ENCODE assay signal across 8 mouse cellular contexts in the genomic region with DNA sequence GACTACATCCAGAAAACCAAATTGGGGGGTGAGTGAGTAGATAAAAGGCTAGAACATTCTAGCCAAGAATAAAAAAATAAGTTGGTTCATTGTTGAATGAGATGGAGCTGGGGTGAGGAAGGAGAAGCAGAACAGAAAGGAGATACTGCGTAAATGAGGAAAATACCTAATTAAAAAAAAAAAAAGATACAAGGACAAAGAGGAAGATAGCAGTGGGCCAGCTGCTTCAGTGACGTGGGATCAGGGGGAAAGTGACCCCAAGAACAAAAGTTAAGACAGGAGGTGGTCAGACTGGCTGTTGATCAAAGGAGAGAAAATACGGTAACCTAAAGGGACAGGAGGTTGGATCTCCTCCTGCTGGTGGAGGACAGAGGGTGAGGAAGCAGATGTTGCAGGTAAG. TPM values are rescaled to one million over a fixed set of nuclear protein-coding genes. Genes with fewer than 3 reads are reported as not detected.
DNase-seq lines count a peak whose midpoint lies in the region; ATAC-seq and TF ChIP-seq lines count a peak whose summit lies in the region.

Gene Serpinb9, plus strand, starts transcription at position 301 of the 400 bp plus-strand sequence.

- 90% methylated on average over 3 of the region's 3 CpGs for WGBS in heart, embryonic 14.5 days
- WGBS in forebrain, embryonic 12.5 days = 76% methylated on average over 3 of the region's 3 CpGs
- WGBS in liver, embryonic 16.5 days (ENCODE audit: insufficient replicate concordance) = 80% methylated on average over 3 of the region's 3 CpGs

- no peak for TF ChIP-seq EP300 in CH12.LX (IDR thresholded peaks at IDR 0.05; ENCODE audit: low read length)

- in situ Hi-C loops in CH12.LX (cut with MboI; ENCODE audit: low pct_ligation_motif_present, low pct_unique_long_range_greater_than_20kb, low sequenced_read_pairs) = loop anchor here (10.0 kb wide), 1 partner anchor 72 kb away; the partner anchor contains the start of gene Serpinb1b

- H3K4me1 ChIP-seq in heart, embryonic 14.5 days (ENCODE audit: control insufficient read depth in 2 of 2, insufficient read depth in 2 of 2, low read length in 2 of 2) = peaks cover 2 to 7% of the 10 kb centered on the region in 2 experiments
- peaks cover 0 to 24% of the 10 kb centered on the region in 2 experiments; a peak in 2 of 4 replicates for H3K4me1 ChIP-seq in CH12.LX (ENCODE audit: control insufficient read depth in 1 of 2, insufficient read depth in 2 of 2)
- H3K4me1 ChIP-seq in forebrain, embryonic 12.5 days = peaks cover 5% of the 10 kb centered on the region
- H3K4me1 ChIP-seq in liver, embryonic 16.5 days (ENCODE audit: control insufficient read depth, low read depth, low read length) = peaks cover 23% of the 10 kb centered on the region

- no peaks in the 10 kb centered on the region for H3K79me2 ChIP-seq in CH12.LX (replicated peaks; ENCODE audit: control insufficient read depth, extremely low read depth, insufficient read depth, poor library complexity, severe bottlenecking)

- H3K9ac ChIP-seq in heart, embryonic 14.5 days (ENCODE audit: low read length) = peak within 1 kb of the TSS; percentile 62
- H3K9ac ChIP-seq in CH12.LX (ENCODE audit: insufficient read depth, low read depth) = peak within 1 kb of the TSS; percentile 47
- no peak within 1 kb of the TSS for H3K9ac ChIP-seq in forebrain, embryonic 12.5 days
- H3K9ac ChIP-seq in liver, embryonic 16.5 days (ENCODE audit: low read depth, low read length) = peak within 1 kb of the TSS; percentile 71

- H3K27me3 ChIP-seq in heart, embryonic 14.5 days (ENCODE audit: control insufficient read depth, insufficient read depth, low read length) = no peaks in the 10 kb centered on the region
- no peaks in the 10 kb centered on the region for H3K27me3 ChIP-seq in CH12.LX (replicated peaks)
- H3K27me3 ChIP-seq in forebrain, embryonic 12.5 days = no peaks in the 10 kb centered on the region
- no peaks in the 10 kb centered on the region for H3K27me3 ChIP-seq in liver, embryonic 16.5 days (ENCODE audit: control insufficient read depth, insufficient read depth, low read depth, low read length)

- dilution Hi-C loops in CH12.LX (cut with MboI; ENCODE audit: extremely low pct_ligation_motif_present, extremely low pct_unique_long_range_greater_than_20kb, low sequenced_read_pairs) = no loop called here

- H3K4me2 ChIP-seq in heart, embryonic 14.5 days (ENCODE audit: low read length) = peak within 1 kb of the TSS; percentile 61
- peak within 1 kb of the TSS; percentile 75 for H3K4me2 ChIP-seq in CH12.LX (ENCODE audit: insufficient read depth, low read depth, poor library complexity, severe bottlenecking)
- peak within 1 kb of the TSS; percentile 36; the same call in 1 of the 2 replicates for H3K4me2 ChIP-seq in forebrain, embryonic 12.5 days
- H3K4me2 ChIP-seq in liver, embryonic 16.5 days (ENCODE audit: low read depth, low read length) = peak within 1 kb of the TSS; percentile 87

- TF ChIP-seq POLR2A in CH12.LX (IDR thresholded peaks at IDR 0.05; ENCODE audit: low read depth, low read length) = no peak

- H3K9me3 ChIP-seq in heart, embryonic 14.5 days (ENCODE audit: control insufficient read depth, low read length) = no peaks in the 10 kb centered on the region
- H3K9me3 ChIP-seq in CH12.LX (replicated peaks; ENCODE audit: low read length) = no peaks in the 10 kb centered on the region
- no peaks in the 10 kb centered on the region for H3K9me3 ChIP-seq in forebrain, embryonic 12.5 days
- H3K9me3 ChIP-seq in liver, embryonic 16.5 days (replicated peaks; ENCODE audit: control insufficient read depth, low read length) = no peaks in the 10 kb centered on the region

- no peak for DNase-seq in heart, adult 9 months (ENCODE audit: low spot score in 2 of 2)
- DNase-seq in CH12.LX (ENCODE audit: extremely low read depth) = no peak
- no peak for DNase-seq in cerebellum, postnatal 14 days
- DNase-seq in frontal cortex, postnatal 10 days (ENCODE audit: low spot score in 2 of 2) = no peak
- DNase-seq in frontal cortex, postnatal 36 days (ENCODE audit: low spot score in 2 of 2) = no peak

- H3K36me3 ChIP-seq in heart, embryonic 14.5 days (ENCODE audit: control insufficient read depth, insufficient read depth, low read length) = no peaks in the 10 kb centered on the region
- peaks cover 0 to 7% of the 10 kb centered on the region in 2 experiments for H3K36me3 ChIP-seq in CH12.LX (replicated peaks in 1 of 2; ENCODE audit: control insufficient read depth in 1 of 2, insufficient read depth in 1 of 2, low read length in 1 of 2)
- no peaks in the 10 kb centered on the region for H3K36me3 ChIP-seq in forebrain, embryonic 12.5 days (replicated peaks)
- H3K36me3 ChIP-seq in liver, embryonic 16.5 days (ENCODE audit: control insufficient read depth, insufficient read depth) = no peaks in the 10 kb centered on the region

- H3K4me3 ChIP-seq in heart, embryonic 14.5 days (ENCODE audit: control insufficient read depth in 1 of 2, insufficient read depth in 1 of 2, low read depth in 1 of 2, low read length in 2 of 2) = peak within 1 kb of the TSS; percentile 34 to 35
- peak within 1 kb of the TSS; percentile 39 to 61 (median 49) for H3K4me3 ChIP-seq in CH12.LX (replicated peaks in 1 of 3; ENCODE audit: low read depth in 2 of 3, low read length in 2 of 3, poor library complexity in 1 of 3)
- H3K4me3 ChIP-seq in forebrain, embryonic 12.5 days (replicated peaks) = no peak within 1 kb of the TSS; the same call in 1 of the 2 replicates
- H3K4me3 ChIP-seq in liver, embryonic 16.5 days (ENCODE audit: low read depth, low read length) = peak within 1 kb of the TSS; percentile 66

- no peak for ATAC-seq in heart, embryonic 14.5 days (ENCODE audit: insufficient number of reproducible peaks, insufficient read depth, low FRiP score, low read depth)
- ATAC-seq in forebrain, embryonic 12.5 days (ENCODE audit: low FRiP score) = no peak
- no peak for ATAC-seq in liver, embryonic 16.5 days (ENCODE audit: low read depth)

- peak within 1 kb of the TSS; percentile 73 to 87 for H3K27ac ChIP-seq in heart, embryonic 14.5 days (replicated peaks in 1 of 2; ENCODE audit: control insufficient read depth in 1 of 2, insufficient read depth in 1 of 2, low read depth in 2 of 2, low read length in 2 of 2)
- H3K27ac ChIP-seq in CH12.LX (ENCODE audit: insufficient read depth, low read depth) = no peak within 1 kb of the TSS
- no peak within 1 kb of the TSS for H3K27ac ChIP-seq in forebrain, embryonic 12.5 days
- peak within 1 kb of the TSS; percentile 90 for H3K27ac ChIP-seq in liver, embryonic 16.5 days (ENCODE audit: low read length)

- TF ChIP-seq CTCF in CH12.LX (conservative IDR thresholded peaks at IDR 0.05 in 1 of 2, IDR thresholded peaks at IDR 0.05 in 1 of 2; ENCODE audit: low read depth in 2 of 2, low read length in 2 of 2) = peak in 1 of 2 experiments; percentile 27; a peak in 2 of 4 replicates

- no peak for TF ChIP-seq RAD21 in CH12.LX (IDR thresholded peaks at IDR 0.05; ENCODE audit: low read depth, low read length)

TF ChIP-seq in CH12.LX, 34 proteins besides CTCF, POLR2A, EP300 and RAD21:
- TF ChIP-seq HCFC1 (IDR thresholded peaks at IDR 0.05; ENCODE audit: low read depth, low read length) = no peak
- no peak for TF ChIP-seq SMC3 (IDR thresholded peaks at IDR 0.05; ENCODE audit: low read depth, low read length)
- TF ChIP-seq MXI1 (IDR thresholded peaks at IDR 0.05; ENCODE audit: low read depth, low read length) = no peak
- TF ChIP-seq UBTF (IDR thresholded peaks at IDR 0.05; ENCODE audit: low read depth, low read length) = no peak
- TF ChIP-seq JUND (conservative IDR thresholded peaks at IDR 0.05; ENCODE audit: low read depth, low read length) = no peak
- no peak for TF ChIP-seq ZC3H11A (IDR thresholded peaks at IDR 0.05; ENCODE audit: low read depth, low read length)
- TF ChIP-seq BHLHE40 (IDR thresholded peaks at IDR 0.05; ENCODE audit: low read depth, low read length) = no peak
- no peak for TF ChIP-seq E2F4 (IDR thresholded peaks at IDR 0.05; ENCODE audit: insufficient replicate concordance, low read depth, low read length)
- TF ChIP-seq ZMIZ1 (IDR thresholded peaks at IDR 0.05; ENCODE audit: low read depth, low read length) = no peak
- no peak for TF ChIP-seq ETS1 (conservative IDR thresholded peaks at IDR 0.05; ENCODE audit: low read depth, low read length)
- no peak for TF ChIP-seq KAT2A (IDR thresholded peaks at IDR 0.05; ENCODE audit: insufficient replicate concordance, low read length)
- TF ChIP-seq NELFE (IDR thresholded peaks at IDR 0.05; ENCODE audit: low read depth, low read length) = no peak
- TF ChIP-seq MAX (IDR thresholded peaks at IDR 0.05; ENCODE audit: low read length) = no peak
- TF ChIP-seq ZNF384 (IDR thresholded peaks at IDR 0.05; ENCODE audit: low read depth, low read length) = no peak
- no peak for TF ChIP-seq GABPA (IDR thresholded peaks at IDR 0.05; ENCODE audit: insufficient replicate concordance, low read depth, low read length)
- no peak for TF ChIP-seq MAZ (IDR thresholded peaks at IDR 0.05; ENCODE audit: low read depth, low read length)
- no peak for TF ChIP-seq MYC (IDR thresholded peaks at IDR 0.05; ENCODE audit: low read depth, low read length)
- TF ChIP-seq CHD1 (IDR thresholded peaks at IDR 0.05; ENCODE audit: low read depth, low read length) = no peak

RNA-seq across cellular contexts. Expression of gene Serpinb9, which starts in this region (rescaled TPM):
- 7.0 and 9.0 TPM in 2 replicates for polyA plus RNA-seq in heart, embryonic 14.5 days (2014; fragmentation: Nextera tagmentation; extraction: Ambion mirVana)
- total RNA-seq in CH12.LX (2012; rRNA removed) (3.3 and 3.5 TPM in 2 replicates), CH12.LX (2014; rRNA removed) (14.6 and 15.6 TPM in 2 replicates)
- polyA plus RNA-seq in CH12.LX (2012; ENCODE audit: insufficient read length, low read depth) = 11.8 and 12.1 TPM in 2 replicates
- polyA plus RNA-seq in forebrain, embryonic 12.5 days (2016; fragmentation: Nextera tagmentation; extraction: Ambion mirVana) = 0.26 and 0.63 TPM in 2 replicates
- polyA plus RNA-seq in liver, embryonic 16.5 days (2015; fragmentation: Nextera tagmentation; extraction: Ambion mirVana) = 1.9 and 2.0 TPM in 2 replicates

Comparison
In these comparisons a context has a peak if more than half of its experiments do, and no peak if none do; other contexts are left out.
1. H3K27ac ChIP-seq: peak in heart, embryonic 14.5 days (2 of 2) and liver, embryonic 16.5 days (single experiment); none in CH12.LX (single experiment) and forebrain, embryonic 12.5 days (single experiment).
2. H3K4me2 ChIP-seq: peak in every context shown above with its lines; median percentile 87 in liver, embryonic 16.5 days; 75 in CH12.LX; 61 in heart, embryonic 14.5 days; 36 in forebrain, embryonic 12.5 days.